Mouse (Mus musculus): ENCODE results near the gene Tmprss13. TPM values are rescaled to one million over a fixed set of nuclear protein-coding genes. Genes with fewer than 3 reads are reported as not detected.

The Tmprss13 gene
- polyA plus RNA-seq (2012; rRNA removed; ENCODE audit: low replicate concordance): not detected in 2 replicates

GRCm38 (mm10) chr9:45318855-45319254, at the start of gene Tmprss13:
Tmprss13 (plus strand) TSS chr9:45319100.

GRCm38 (mm10) chr9:45370117-45370561, 51.2 kb downstream of the Tmprss13 start, which contains the start of gene Fxyd6:
Fxyd6 (plus strand) TSS chr9:45370185.

Other genes starting within 250 kb of the Tmprss13 start
- 1.2 TPM in 2 replicates for gene Jaml, start 239.9 kb upstream of the Tmprss13 start, polyA plus RNA-seq (2012; rRNA removed; ENCODE audit: low replicate concordance)
- 0.71 and 0.75 TPM in 2 replicates for gene Scn2b, start 201.3 kb upstream of the Tmprss13 start, polyA plus RNA-seq (2012; rRNA removed; ENCODE audit: low replicate concordance)
- 0.05 TPM in 1 of 2 replicates, not detected in the other for gene Scn4b, start 180.7 kb upstream of the Tmprss13 start, polyA plus RNA-seq (2012; rRNA removed; ENCODE audit: low replicate concordance)
- gene BC049352, start 137.1 kb upstream of the Tmprss13 start, polyA plus RNA-seq (2012; rRNA removed; ENCODE audit: low replicate concordance): 0.05 TPM in 1 of 2 replicates, not detected in the other
- 46.7 and 62.2 TPM in 2 replicates for gene Tmprss4, start 115.0 kb upstream of the Tmprss13 start, polyA plus RNA-seq (2012; rRNA removed; ENCODE audit: low replicate concordance)
- 1.7 and 3.0 TPM in 2 replicates for gene Il10ra, start 50.0 kb upstream of the Tmprss13 start, polyA plus RNA-seq (2012; rRNA removed; ENCODE audit: low replicate concordance)
- 24.0 and 31.1 TPM in 2 replicates for gene Fxyd6, start 51.1 kb downstream of the Tmprss13 start, polyA plus RNA-seq (2012; rRNA removed; ENCODE audit: low replicate concordance)
- gene Fxyd2, start 80.6 kb downstream of the Tmprss13 start, polyA plus RNA-seq (2012; rRNA removed; ENCODE audit: low replicate concordance): 4.3 and 5.3 TPM in 2 replicates
- 0.51 and 0.88 TPM in 2 replicates for gene Dscaml1, start 107.5 kb downstream of the Tmprss13 start, polyA plus RNA-seq (2012; rRNA removed; ENCODE audit: low replicate concordance)